Mouse (Mus musculus) cerebellum, postnatal 14 days (tissue): ENCODE data around the gene Stc2.

ENCODE experiments used
- DNase-seq, 2 experiments: peaks; one replicate each; pipeline ENCODE4 v3.0.0; 2021; ENCODE audit warnings: mixed read lengths in 2 of 2

Gene Stc2

DNA sequence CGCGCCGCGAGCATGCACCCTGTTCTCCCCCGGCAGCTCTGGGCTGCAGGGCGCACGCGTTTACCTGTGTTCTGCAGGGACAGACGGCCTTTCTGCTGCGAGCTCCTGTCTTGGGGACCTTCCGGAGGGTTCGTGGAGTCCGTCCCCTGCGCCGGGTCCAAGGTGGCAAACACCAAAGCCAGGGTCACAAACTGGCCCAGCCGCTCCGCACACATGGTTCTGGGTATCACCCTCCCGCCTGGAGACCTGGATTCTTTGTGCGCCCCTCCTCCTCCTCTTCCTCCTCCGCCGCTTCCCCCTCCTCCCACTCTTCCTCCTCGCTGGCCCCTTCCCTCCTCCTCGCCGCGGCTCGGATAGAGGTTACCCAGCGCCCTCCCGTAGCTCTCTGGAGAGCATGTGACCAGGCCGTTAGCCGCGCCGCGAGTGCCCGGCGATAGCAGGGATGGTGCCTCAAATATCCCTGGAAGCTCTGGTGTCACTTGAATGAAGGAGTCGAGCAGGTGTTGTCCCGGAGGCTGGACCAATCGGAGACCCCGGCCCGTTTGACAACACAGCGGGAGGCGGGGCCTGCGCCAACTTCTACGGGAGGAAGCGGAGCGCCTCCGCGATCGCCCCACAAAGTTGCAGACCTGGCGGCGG is at the start of gene Stc2:
Gene Stc2, minus strand, starts transcription at position 427 of the 639 bp plus-strand sequence.
- DNase-seq: peak; percentile 76 to 82

DNA sequence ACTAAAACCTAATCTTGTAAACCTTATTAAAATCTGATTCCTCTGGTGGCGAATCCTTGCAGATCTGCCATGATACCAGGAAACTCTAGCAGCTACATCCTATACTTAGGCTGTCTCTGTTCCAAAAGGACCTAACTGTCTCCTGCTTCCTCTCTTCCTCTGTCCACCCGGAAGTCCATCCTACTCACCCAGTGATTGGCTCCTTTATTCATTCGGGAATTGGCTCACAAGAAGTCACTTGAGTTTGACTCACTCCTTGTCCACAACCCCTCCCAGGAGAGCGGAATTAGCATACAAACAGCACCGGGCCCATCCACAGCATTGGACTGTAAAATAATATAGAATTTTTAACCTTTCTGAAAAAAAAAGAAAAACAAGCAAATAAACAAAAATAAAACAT is 47.2 kb upstream of the Stc2 start:
- DNase-seq: no peak

DNA sequence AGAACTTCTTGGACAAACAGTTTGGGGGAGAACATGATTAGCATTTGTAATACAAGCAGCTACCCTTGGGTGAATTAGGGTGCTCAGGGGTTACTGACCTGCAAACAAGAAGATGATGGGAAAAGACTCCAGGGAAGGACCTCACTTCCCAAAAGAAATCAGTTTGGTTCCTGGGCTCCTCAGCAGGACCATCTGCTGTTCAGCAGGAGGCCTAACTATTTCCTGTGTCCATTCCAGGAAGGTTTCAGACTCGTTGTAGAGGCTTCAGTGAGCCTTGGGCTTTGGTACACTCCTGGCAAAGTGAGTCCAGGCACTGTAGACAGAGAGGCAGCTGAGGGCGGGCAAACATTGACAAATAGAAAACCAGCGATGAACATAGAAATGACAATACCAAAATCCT is 42.5 kb upstream of the Stc2 start:
- peak; percentile 30 to 73 for DNase-seq

GRCm38 (mm10) chr11:31406736-31407135 is 36.9 kb upstream of the Stc2 start:
- DNase-seq: no peak

GRCm38 (mm10) chr11:31403080-31403479 is 33.2 kb upstream of the Stc2 start:
- no peak for DNase-seq

GRCm38 (mm10) chr11:31398604-31399003 is 28.7 kb upstream of the Stc2 start:
- no peak for DNase-seq

DNA sequence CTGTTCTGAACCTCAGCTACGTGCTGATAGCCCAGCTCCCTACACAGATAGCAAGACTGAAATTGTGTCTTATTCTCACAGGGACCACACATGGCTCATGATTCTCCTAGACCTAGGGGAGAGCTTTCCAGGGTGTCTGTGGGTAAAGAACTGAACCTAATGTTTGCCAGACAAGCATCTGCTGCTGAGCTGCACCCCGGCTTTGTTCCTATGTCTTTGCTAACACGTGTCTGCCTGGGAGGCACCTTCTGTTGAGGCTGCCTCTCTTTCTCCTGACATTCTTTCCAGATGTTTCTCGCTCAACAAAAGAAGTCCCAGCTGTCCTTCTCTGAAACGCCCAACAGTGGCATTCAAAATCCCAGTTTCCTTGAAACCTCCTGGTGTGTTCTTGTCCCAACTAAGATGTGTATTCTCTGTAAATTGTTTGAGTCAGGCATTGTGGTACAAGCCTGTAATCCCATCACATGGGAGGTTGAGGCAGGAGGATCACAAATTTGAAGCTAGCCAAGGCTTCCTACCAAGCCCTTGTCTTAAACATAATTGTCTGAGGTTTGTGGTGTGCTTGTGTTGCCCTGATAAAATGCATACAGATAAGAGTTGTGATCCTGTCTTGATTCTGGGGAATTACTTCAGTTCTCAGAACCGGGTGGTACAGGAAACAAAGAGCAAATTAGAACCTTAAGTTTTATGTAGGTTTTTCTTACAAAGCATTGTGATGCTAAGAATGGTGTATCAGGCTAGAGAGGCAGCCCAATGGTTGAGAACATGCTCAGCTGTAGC is 27.0 kb upstream of the Stc2 start:
- DNase-seq: no peak

DNA sequence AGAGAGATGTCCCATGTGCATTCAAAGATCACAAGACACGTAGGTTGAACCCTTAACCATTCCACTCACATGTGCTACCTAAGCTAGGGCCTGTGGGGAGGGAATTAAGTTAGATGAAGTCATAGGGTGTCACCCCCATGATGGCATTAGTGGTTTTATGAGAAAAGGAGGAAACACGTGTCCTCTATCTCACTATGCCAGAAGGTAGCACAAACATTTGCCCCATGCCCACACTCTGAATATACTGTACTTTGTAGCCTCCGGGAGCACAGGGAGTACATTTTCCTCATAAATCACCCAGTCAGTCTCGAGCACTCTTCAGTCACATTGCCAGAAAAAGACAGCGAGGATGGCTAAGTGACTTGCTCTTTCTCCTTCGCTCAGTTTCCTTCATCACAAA is 24.2 kb upstream of the Stc2 start:
- DNase-seq: no peak

GRCm38 (mm10) chr11:31392340-31392739 is 22.5 kb upstream of the Stc2 start:
- DNase-seq: no peak

DNA sequence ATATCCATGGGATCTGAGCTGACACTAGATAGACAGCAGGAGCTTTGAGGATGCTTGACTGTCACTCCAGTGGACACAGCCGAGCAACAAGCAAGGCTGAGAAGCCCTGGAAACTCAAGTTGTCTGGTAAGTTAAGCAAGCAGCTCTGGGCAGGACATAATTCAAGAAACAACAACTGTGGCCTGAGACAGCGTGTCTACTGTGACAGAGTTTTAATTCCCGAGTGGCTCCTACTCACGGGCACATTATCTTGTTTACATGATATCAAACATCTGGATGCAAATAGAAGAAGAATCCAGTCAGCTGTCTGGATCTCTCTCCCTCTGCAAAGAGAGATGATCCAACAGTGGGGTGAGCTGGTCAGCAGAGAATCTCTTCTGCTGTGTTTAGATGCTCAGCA is 19.0 kb upstream of the Stc2 start:
- DNase-seq: no peak

DNA sequence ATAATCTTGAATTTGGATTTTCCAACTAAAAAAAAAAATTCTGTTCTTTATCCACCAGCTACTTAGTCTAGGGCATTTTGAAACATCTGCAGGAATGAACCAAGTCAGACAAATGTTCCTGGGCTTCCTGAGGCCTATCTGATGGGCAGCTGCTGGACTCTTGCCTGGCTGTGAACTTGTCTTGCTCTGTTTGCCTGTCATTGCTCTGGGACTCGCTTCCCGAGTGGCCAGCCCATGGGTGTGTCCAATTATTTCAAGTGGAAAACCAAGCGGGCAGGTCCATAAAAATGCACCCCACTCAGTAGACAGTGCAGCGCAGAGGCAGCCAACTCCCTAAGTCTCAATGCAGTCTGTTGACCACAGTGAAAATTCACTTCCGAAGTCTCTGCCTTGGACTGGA is 17.7 kb upstream of the Stc2 start:
- no peak for DNase-seq

DNA sequence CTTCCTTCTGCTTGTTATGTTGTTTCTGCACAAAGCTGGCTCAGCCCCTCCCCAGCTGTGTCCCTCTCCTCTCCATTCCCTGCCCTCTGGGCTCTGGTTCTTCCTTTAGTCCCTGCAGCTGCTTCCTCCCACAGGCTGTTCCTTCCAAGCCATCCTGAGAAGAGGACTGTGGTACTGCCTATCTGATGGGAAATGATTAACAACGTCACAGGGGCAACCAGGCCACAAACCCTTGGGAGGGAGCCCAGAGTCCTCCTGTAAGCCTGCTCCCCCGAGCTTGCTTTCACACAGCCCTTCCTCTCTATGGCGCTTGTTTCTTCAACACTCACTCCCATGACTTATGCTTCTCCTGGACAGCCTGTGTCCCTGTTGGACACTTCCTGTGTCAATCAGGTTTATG is 16.7 kb upstream of the Stc2 start:
- no peak for DNase-seq

GRCm38 (mm10) chr11:31383968-31384367 is 14.1 kb upstream of the Stc2 start:
- no peak for DNase-seq

GRCm38 (mm10) chr11:31382145-31382544 is 12.3 kb upstream of the Stc2 start:
- no peak for DNase-seq

- peak in 1 of 2 experiments; percentile 40 for DNase-seq
These were observed 3.6 kb upstream of the Stc2 start for GRCm38 (mm10) chr11:31373438-31373837.

- no peak for DNase-seq
These were observed 2.3 kb upstream of the Stc2 start for GRCm38 (mm10) chr11:31372206-31372605.

- peak; percentile 24 to 37 for DNase-seq
These were observed 1.5 kb upstream of the Stc2 start for GRCm38 (mm10) chr11:31371256-31371838.

- peak; percentile 32 to 43 for DNase-seq
These were observed 759 bp upstream of the Stc2 start for GRCm38 (mm10) chr11:31370436-31371230.

DNA sequence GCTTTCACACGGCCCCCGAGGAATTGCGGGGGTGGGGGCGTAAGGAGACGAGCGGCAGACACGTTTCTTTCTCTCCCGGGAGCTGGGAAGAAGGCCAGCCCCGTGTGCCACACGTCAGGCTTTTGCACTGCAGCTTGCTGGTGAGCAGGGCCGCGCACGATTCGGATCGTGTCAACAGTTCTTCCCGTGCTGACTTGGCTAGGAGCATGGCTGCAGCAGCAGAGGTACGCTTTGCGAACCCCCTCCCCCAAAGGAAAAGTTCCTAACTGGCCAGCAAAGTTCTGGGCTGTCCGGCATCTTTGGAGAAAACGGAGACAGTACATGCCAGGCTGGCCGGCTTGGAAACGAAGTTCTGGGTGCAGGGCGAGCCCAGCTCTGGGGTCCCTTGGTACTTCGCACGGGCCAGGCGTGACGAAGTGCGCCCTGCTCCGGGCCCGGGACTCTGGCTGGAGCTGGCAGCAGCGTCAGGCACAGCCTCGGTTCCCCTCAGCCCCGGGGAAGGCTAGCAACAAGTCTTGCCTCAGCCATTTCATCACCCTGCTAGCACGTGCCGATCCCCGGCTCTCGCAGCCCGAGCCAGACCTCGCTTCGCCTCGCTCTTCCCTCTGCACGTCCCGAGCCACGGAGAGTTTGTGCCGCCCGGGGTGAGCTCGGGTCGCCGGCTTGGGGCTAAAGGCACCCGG is 768 bp downstream of the Stc2 start:
- peak; percentile 38 to 42 for DNase-seq

DNA sequence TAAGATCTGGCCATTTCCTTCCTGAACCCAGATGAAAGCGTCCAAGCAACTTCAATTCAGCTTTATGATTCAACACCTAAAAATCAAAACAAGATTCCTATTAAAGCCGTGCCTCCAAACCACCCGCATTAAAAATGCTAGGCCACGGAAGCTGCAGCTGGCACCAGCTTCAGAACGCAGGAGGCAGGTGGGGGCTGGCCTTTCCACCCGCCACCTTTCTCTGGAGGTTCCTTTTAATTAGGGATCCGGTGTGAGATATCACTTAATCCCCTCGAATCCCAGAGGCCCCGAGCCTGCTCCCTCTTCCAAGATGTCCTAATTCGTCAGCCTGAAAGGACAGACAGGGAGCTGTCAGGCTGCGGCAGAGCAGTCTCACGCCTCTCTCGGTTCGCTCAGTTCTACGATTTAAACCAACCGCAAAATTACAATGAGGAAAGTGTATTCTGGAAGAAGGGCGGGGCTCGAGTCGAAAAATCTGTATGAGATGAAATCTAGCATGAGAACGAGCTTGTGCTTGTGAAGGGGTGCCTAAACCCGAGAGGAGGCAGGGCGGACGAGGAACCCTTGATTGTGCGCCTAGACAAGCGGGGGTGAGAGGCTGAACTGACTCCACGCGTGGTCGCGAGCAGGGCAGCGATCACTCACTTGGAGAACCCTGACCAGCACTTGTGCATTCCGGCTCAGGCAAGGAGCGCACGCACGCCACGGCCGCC is 1.5 kb downstream of the Stc2 start:
- peak; percentile 26 to 48 for DNase-seq

DNA sequence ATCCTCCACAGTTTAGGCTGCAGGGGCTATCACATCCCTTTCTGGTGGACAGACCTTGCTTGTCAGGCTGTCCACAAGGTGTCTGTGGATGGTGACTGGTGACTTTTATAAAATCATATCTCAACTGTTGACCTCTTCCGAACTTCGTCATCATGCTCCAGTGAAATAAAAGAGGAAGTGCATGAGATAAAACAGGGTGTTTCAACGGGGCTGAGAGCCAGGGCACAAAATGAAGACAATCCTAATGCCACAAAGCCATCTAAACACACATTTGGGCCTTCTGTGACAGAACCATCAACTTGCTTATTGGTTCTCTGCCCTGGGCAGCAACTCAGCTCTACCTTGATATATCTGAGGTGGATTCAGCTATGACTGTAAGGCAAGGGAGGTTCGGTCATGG is 3.0 kb downstream of the Stc2 start:
- DNase-seq: no peak

GRCm38 (mm10) chr11:31366421-31366820 is 3.5 kb downstream of the Stc2 start:
- no peak for DNase-seq
